Mouse (Mus musculus) liver, adult 2 months (tissue): ENCODE data around the gene Plxna4.

Source experiments
- CTCF ChIP-seq: fragments of 200-500 bp; IDR thresholded peaks from 2 replicates; pipeline ENCODE4 v1.5.1; 2011; ENCODE audit warnings: low read depth, low read length, control low read depth
- POLR2A ChIP-seq: fragments of 200-500 bp; IDR thresholded peaks from 2 replicates; pipeline ENCODE4 v1.6.1; 2011; ENCODE audit warnings: low read length, control low read depth; ENCODE audit not compliant: insufficient read depth; ENCODE audit errors: extremely low read depth

GRCm38 (mm10) chr6:32369092-32369491 is 218.9 kb downstream of the Plxna4 start:
- no peak for TF ChIP-seq CTCF
- no peak for TF ChIP-seq POLR2A
